Comparison of ENCODE assay signal across 9 mouse cellular contexts in the genomic region with DNA sequence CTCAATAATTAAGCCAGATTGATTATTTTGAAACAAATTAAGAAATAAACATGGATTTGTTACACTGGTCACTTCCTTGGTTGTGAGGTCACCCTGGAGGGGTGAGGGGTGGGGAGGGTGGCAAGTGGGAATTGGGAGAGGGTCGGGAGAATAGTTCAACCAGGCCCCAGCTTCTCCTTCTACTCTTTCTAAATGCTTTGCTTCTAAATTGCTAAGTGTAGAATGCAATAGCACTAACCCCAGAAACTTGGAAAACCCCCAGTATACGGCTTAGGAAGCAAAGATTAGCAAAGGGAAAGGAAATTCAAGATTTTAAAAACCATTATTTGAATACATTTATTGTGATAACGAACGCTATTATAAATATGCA. TPM values are rescaled to one million over a fixed set of nuclear protein-coding genes. Genes with fewer than 3 reads are reported as not detected.
DNase-seq lines count a peak whose midpoint lies in the region; ATAC-seq and TF ChIP-seq lines count a peak whose summit lies in the region.
"Had no signal": no experiment of that assay in that cellular context is flagged by ENCODE, and none has a peak within 500 bp of the region (broad histone marks: within the 10 kb centered on the region; RNA-seq: fewer than 3 reads in every experiment).

No protein-coding gene starts in this region.

- ATAC-seq in megakaryocyte, adult 5-6 weeks (ENCODE audit: poor library complexity, severe bottlenecking) = no peak
- no peak for ATAC-seq in intestine, embryonic 16.5 days
- no peak for ATAC-seq in stomach, embryonic 15.5 days (ENCODE audit: insufficient read depth, low FRiP score, low read depth)

- DNase-seq in gastrocnemius, adult 2 months = no peak
- DNase-seq in gastrocnemius, postnatal 25 days = no peak
- DNase-seq in spleen, adult 18-20 months = no peak
- no peak for DNase-seq in frontal cortex, postnatal 10 days (ENCODE audit: low spot score in 2 of 2)
- DNase-seq: gastrocnemius, postnatal 14 days had no signal

- no peaks in the 10 kb centered on the region for H3K9me3 ChIP-seq in megakaryocyte, embryonic 14.5 days
- H3K9me3 ChIP-seq in intestine, embryonic 16.5 days (ENCODE audit: control insufficient read depth, low read length) = no peaks in the 10 kb centered on the region
- no peaks in the 10 kb centered on the region for H3K9me3 ChIP-seq in stomach, embryonic 15.5 days

- peak overlapping the region; percentile 99 for H3K27ac ChIP-seq in gastrocnemius, adult 2 months
- H3K27ac ChIP-seq in intestine, embryonic 16.5 days (ENCODE audit: low read length) = no peak overlapping the region
- no peak overlapping the region for H3K27ac ChIP-seq in stomach, embryonic 15.5 days

- no peak for TF ChIP-seq CTCF in gastrocnemius, adult 2 months (IDR thresholded peaks at IDR 0.05)

- H3K4me1 ChIP-seq in megakaryocyte, embryonic 14.5 days = peaks cover 22% of the 10 kb centered on the region
- H3K4me1 ChIP-seq in intestine, embryonic 16.5 days (ENCODE audit: control insufficient read depth, insufficient read depth, low read length) = peaks cover 9% of the 10 kb centered on the region
- 0 out of 2 replicates have a peak, but pooled peaks cover 7% of the 10 kb centered on the region for H3K4me1 ChIP-seq in stomach, embryonic 15.5 days

- peak overlapping the region; percentile 63 for H3K4me2 ChIP-seq in intestine, embryonic 16.5 days (ENCODE audit: low read depth, low read length)
- H3K4me2 ChIP-seq in stomach, embryonic 15.5 days = peak overlapping the region; percentile 78

- H3K4me3 ChIP-seq in gastrocnemius, adult 2 months = peak overlapping the region; percentile 85
- peak overlapping the region; percentile 99 for H3K4me3 ChIP-seq in megakaryocyte, embryonic 14.5 days (replicated peaks)
- no peak overlapping the region for H3K4me3 ChIP-seq in intestine, embryonic 16.5 days (ENCODE audit: low read length)
- peak overlapping the region; percentile 66 for H3K4me3 ChIP-seq in stomach, embryonic 15.5 days (replicated peaks)

- WGBS in intestine, embryonic 16.5 days = 59% methylated on average over 4 of the region's 4 CpGs
- WGBS in stomach, embryonic 15.5 days = 47% methylated on average over 4 of the region's 4 CpGs

- no peak overlapping the region for H3K9ac ChIP-seq in intestine, embryonic 16.5 days (ENCODE audit: low read depth, low read length)
- H3K9ac ChIP-seq in stomach, embryonic 15.5 days = no peak overlapping the region

- peaks cover 2% of the 10 kb centered on the region for H3K27me3 ChIP-seq in megakaryocyte, embryonic 14.5 days (replicated peaks)
- H3K27me3 ChIP-seq in intestine, embryonic 16.5 days (replicated peaks; ENCODE audit: control insufficient read depth, insufficient read depth, low read length) = no peaks in the 10 kb centered on the region
- no peaks in the 10 kb centered on the region for H3K27me3 ChIP-seq in stomach, embryonic 15.5 days (replicated peaks)

- intact Hi-C loops in gastrocnemius, adult 2 months (cut with DNase I) = loop anchor here (1.0 kb wide), 1 partner anchor 39 kb away; no protein-coding TSS in a partner anchor

- peaks cover 5% of the 10 kb centered on the region for H3K36me3 ChIP-seq in megakaryocyte, embryonic 14.5 days (replicated peaks; ENCODE audit: low read length)
- no peaks in the 10 kb centered on the region for H3K36me3 ChIP-seq in intestine, embryonic 16.5 days (ENCODE audit: control insufficient read depth, insufficient read depth, low read length)
- H3K36me3 ChIP-seq in stomach, embryonic 15.5 days = no peaks in the 10 kb centered on the region

RNA-seq across cellular contexts. Expression of gene Jun, which starts 3.3 kb away (rescaled TPM):
- 10 to 100 TPM; 41.1 to 59.2 TPM for total RNA-seq in gastrocnemius, adult 2 months (2021)
- total RNA-seq in gastrocnemius, postnatal 25 days (2021) = 10 to 100 TPM; 54.4 to 54.5 TPM
- polyA plus RNA-seq in megakaryocyte, embryonic 14.5 days (2012; ENCODE audit: insufficient read depth, low replicate concordance) = 157 and 392 TPM in 2 replicates
- total RNA-seq in megakaryocyte, adult 5-6 weeks (2015) = 88.4 and 91.5 TPM in 2 replicates
- total RNA-seq in megakaryocyte, adult 5-6 weeks (2017) = 141 and 162 TPM in 2 replicates
- polyA plus RNA-seq in intestine, embryonic 16.5 days (2015; fragmentation: Nextera tagmentation; extraction: Ambion mirVana) = 68.6 and 74.6 TPM in 2 replicates
- 102 and 103 TPM in 2 replicates for polyA plus RNA-seq in stomach, embryonic 15.5 days (2015; fragmentation: Nextera tagmentation; extraction: Ambion mirVana)
